Mouse (Mus musculus): ENCODE measurements at regions not wholly inside any gene's neighbourhood (a gene's known extent, or its start where the extent isn't known, plus 50 kb on each side); places are given as distances from the start of the nearest gene placed in this dataset.
"Not testable (repeated sequence)": the region's sequence is repeated elsewhere in the genome, so short reads cannot be mapped to it uniquely, and the experiment has no call there.

DNA sequence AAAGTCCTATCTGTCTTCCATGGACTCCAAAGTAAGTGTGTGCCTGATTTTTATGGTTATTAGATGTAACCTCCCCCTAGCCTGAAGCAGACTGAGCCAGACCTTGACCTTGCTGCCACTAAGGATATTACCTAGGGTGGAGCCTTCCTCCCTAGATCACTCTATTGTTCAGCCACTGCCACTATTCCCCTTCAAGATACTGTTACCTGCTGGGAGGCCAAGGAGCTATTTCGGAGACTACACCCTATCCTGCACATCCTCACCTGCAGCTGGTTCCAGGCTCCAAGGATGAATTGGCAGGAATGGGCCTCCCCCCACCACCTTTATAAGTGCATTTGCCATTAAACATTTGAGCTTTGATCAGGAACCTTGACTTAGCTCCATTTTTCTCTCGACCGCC is 769.4 kb downstream of the Efna5 start:
- not testable (repeated sequence) for ATAC-seq (replicated peaks; ENCODE audit: poor library complexity)

DNA sequence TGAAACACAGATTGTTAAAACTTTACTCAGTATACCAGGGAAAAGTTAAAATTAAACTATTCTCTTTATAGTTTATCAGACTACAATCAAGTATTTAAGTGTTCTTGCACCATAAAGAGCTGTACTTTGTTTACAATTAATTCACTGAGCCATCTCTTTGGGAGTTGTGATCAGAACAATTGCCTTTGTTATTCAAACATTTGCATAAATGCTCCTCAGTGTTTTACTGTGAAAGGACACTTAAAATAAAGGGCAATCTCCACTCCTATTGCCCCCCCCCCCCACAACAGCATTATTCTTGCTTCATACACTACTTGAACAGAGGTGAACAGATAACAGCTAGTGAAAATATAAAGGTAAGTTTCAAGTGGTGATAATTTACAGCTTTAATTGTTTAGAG is 772.1 kb downstream of the Efna5 start:
- ATAC-seq (replicated peaks; ENCODE audit: poor library complexity), result no peak

DNA sequence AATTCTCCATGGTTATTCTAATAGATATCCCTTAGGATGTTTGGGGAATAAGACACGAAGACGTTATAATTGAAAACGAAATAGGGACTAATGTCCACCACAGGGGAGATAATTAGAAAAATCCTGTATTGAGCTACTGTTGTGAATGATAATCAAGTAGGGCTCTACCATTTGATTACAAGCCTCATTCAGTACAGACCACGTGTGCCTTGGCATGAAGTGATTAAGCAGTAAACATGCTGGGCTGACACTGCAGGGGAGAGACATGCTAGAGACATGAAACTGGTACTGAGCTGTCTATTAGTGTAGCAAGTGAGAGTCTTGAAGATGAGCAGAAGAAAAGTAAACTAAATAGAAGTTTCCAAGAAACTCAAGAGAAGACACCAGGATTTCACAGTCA is 797.8 kb downstream of the Efna5 start:
- no peak for ATAC-seq (replicated peaks; ENCODE audit: poor library complexity)

DNA sequence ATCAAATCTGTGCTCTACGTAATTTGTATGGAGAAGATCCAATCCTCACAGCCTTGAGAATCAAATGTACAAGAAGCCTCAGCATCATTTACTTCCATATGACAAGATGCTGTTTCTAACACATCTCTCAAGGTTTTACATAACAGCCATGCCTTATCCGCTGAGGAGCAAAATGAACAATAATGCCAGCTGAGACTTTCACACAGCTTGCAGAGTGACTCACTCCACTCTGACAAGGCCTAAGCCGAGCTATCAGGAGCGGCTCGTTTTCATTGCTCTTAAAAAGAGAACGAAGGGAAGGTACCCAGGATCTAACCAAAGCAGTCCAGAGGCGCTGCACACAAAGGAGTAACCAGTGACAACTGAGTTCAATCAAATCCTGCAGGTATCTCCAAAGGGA is 803.5 kb downstream of the Efna5 start:
- no peak for ATAC-seq (replicated peaks; ENCODE audit: poor library complexity)

DNA sequence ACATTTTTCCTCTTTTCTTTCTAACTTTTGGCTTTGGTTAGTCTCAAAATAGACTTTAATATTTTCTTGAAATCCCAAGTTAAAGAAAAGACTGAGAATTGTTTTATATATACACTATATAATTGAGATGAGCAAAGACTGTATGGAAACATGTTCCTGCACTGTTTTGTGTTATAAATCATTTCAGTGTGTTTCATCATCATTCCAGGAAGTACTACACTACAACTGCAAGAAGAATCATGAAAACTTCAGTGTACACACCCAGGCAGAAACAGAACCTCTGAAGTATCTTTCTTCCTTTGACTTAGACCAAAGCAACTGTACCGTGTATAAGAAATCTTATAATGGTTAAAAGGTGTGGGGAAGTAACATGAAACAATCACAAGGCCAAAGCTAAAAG is 816.2 kb downstream of the Efna5 start:
- ATAC-seq (replicated peaks; ENCODE audit: poor library complexity), result no peak

DNA sequence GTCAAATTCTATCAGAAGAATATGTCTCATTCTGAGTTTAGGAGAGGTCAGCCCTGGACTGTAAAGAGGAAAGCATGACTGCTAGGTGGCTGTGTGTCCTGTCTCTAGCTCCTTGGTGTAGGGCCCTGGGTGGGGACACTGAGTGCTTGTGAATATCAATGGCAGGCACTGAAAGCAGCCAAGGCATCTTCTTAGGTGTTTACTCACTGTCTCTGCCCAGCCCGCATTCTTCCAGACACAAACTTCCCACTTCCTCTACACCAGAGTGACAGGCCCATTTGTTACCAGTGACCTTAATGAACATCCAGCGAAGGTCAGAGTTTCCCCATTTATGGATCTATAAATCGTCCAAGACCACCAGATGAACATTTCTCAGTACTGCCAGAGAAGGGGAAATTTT is 823.1 kb downstream of the Efna5 start:
- no peak for ATAC-seq (replicated peaks; ENCODE audit: poor library complexity)

DNA sequence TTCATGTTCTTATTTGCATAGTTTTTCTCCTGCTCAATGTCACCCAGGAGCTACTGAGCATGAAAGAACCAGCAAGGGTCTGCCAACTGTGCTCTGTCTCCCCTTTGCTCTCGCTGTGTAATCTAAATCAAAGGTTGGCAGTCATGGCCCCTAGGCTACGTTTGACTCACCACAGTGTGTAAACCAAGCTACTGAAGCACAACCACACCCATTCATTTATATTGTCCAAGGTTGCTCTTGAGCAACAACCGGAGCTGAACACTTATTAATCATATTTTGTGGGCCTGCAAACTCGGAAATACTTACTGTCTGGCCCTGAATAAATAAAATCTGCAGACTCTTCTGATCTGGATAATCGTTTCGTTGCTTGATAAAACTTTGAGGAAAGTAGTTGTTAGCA is 826.3 kb downstream of the Efna5 start:
- ATAC-seq (replicated peaks; ENCODE audit: poor library complexity), result no peak

DNA sequence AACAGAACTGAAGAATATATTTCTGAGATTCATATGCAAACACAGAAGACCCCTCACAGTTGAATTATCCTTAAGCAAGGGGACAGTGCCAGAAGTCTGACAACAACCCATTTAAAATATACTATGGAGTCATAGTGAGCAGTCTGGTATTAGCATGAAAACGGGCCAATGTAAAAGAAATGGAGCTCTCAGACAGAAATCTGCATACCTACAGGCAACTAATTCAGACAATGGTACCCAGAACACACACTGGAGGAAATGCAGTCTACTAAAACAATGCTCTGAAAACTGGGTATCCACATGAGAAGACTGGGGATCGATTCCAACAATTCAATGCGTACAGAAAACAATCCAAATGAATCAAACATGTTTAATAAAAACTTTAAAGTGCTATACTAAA is 832.1 kb downstream of the Efna5 start:
- no peak for ATAC-seq (replicated peaks; ENCODE audit: poor library complexity)

DNA sequence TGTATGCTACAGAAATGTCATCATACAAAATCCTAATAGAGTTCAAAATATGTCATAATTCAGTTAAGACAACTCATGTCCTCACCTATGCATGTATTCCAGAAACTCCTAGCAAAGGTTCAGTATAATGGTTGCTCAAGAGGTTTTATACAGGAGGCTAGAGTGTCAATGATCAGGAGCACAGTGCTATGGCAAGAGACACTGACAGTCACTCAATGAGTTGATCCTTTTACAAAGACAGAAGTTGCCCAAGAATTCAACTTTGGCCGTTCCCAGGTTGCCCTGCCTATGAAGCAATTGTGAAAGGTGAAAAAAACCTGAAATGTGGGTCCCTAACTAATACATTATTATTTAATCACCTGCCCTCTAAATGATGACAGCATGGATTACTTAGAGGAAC is 850.5 kb downstream of the Efna5 start:
- ATAC-seq (replicated peaks; ENCODE audit: poor library complexity), result no peak
